Mouse (Mus musculus) kidney, postnatal 0 days (tissue): ENCODE measurements at regions not wholly inside any gene's neighbourhood (a gene's known extent, or its start where the extent isn't known, plus 50 kb on each side); places are given as distances from the start of the nearest gene placed in this dataset.

Experiments
- ATAC-seq: fragments of 200-750 bp; cut with Nextera tagmentation; replicated peaks from 2 replicates; pipeline ENCODE4 v1.8.0; 2017; ENCODE audit warnings: low read depth, moderate number of reproducible peaks, moderate TSS enrichment, moderate library complexity; ENCODE audit not compliant: low FRiP score
- DNase-seq: peaks from one replicate; pipeline ENCODE4 v3.0.0-alpha.2; 2016; ENCODE audit warnings: low spot score
- H3K27ac ChIP-seq: fragments of 300-500 bp; sonication (generic); 2 replicates; pipeline ENCODE4 v1.5.1; 2014; ENCODE audit warnings: mild to moderate bottlenecking
- H3K27me3 ChIP-seq: fragments of 300-500 bp; sonication (generic); 2 replicates; pipeline ENCODE4 v1.6.1; 2014; ENCODE audit warnings: low read length, mixed read lengths; ENCODE audit not compliant: insufficient read depth
- H3K36me3 ChIP-seq: fragments of 300-500 bp; sonication (generic); 2 replicates; pipeline ENCODE4 v1.6.1; 2014; ENCODE audit warnings: low read length, mixed read lengths; ENCODE audit not compliant: insufficient read depth
- H3K4me1 ChIP-seq: fragments of 300-500 bp; sonication (generic); replicated peaks from 2 replicates; pipeline ENCODE4 v1.6.1; 2014; ENCODE audit warnings: antibody characterized with exemption, low read length, mixed read lengths; ENCODE audit not compliant: insufficient read depth
- H3K4me2 ChIP-seq: fragments of 300-500 bp; sonication (generic); 2 replicates; pipeline ENCODE4 v1.6.1; 2014; ENCODE audit warnings: mild to moderate bottlenecking, low read length, moderate library complexity, mixed read lengths
- H3K4me3 ChIP-seq: fragments of 300-500 bp; sonication (generic); replicated peaks from 2 replicates; pipeline ENCODE4 v1.5.1; 2014; ENCODE audit warnings: low read depth, low read length
- H3K9ac ChIP-seq: fragments of 300-500 bp; sonication (generic); 2 replicates; pipeline ENCODE4 v1.6.1; 2014; ENCODE audit warnings: low read depth, low read length
- H3K9me3 ChIP-seq: fragments of 300-500 bp; sonication (generic); replicated peaks from 2 replicates; pipeline ENCODE4 v1.6.1; 2016; ENCODE audit warnings: low read length, inconsistent platforms, mixed read lengths
- CTCF ChIP-seq: IDR thresholded peaks from 2 replicates; pipeline ENCODE4 v1.5.1; 2016; ENCODE audit warnings: antibody characterized with exemption, low read depth, mild to moderate bottlenecking, moderate library complexity
- WGBS: fragments of 180-500 bp; shearing (Covaris S2); extraction: QIAGEN DNeasy Blood & Tissue Kit; methylation state at CpG from one replicate; pipeline ENCODE4 v1.1.7; 2014; 5-methylcytosine and 5-hydroxymethylcytosine counted together

GRCm38 (mm10) chr3:136611682-136612081, 58.2 kb upstream of the Ppp3ca start:
- Histone ChIP-seq H3K4me3 (no peak overlapping the region), H3K4me2 (no peak overlapping the region), H3K27me3 (no peaks in the 10 kb centered on the region), H3K36me3 (no peaks in the 10 kb centered on the region), H3K9me3 (no peaks in the 10 kb centered on the region), H3K4me1 (peaks cover 9% of the 10 kb centered on the region), H3K27ac (no peak overlapping the region), H3K9ac (no peak overlapping the region)
- DNase-seq (peak; percentile 10), ATAC-seq (no peak)
- TF ChIP-seq CTCF: no peak
- WGBS: 78% methylated on average over 4 of the region's 4 CpGs

- TF ChIP-seq CTCF: no peak
These were observed 59.4 kb upstream of the Ppp3ca start for GRCm38 (mm10) chr3:136610556-136610924.

GRCm38 (mm10) chr3:136609855-136610555, 59.9 kb upstream of the Ppp3ca start:
- Histone ChIP-seq H3K36me3 (no peaks in the 10 kb centered on the region), H3K4me2 (0 out of 2 replicates have a peak overlapping the region, but pooled peaks have one; percentile 4), H3K27me3 (no peaks in the 10 kb centered on the region), H3K9me3 (no peaks in the 10 kb centered on the region), H3K4me1 (peaks cover 9% of the 10 kb centered on the region), H3K9ac (no peak overlapping the region), H3K27ac (peak overlapping the region; percentile 10; the same call in 1 of the 2 replicates), H3K4me3 (no peak overlapping the region)
- ATAC-seq (peak; percentile 66; the same call in 1 of the 2 replicates), DNase-seq (peak; percentile 92)
- no peak for TF ChIP-seq CTCF
- WGBS: 10% methylated on average over 6 of the region's 6 CpGs

More at GRCm38 (mm10) chr3:136610556-136610924, 59.4 kb upstream of the Ppp3ca start:
- Histone ChIP-seq H3K27ac (no peak overlapping the region), H3K4me2 (no peak overlapping the region), H3K4me3 (no peak overlapping the region), H3K4me1 (peaks cover 9% of the 10 kb centered on the region), H3K9ac (no peak overlapping the region), H3K27me3 (no peaks in the 10 kb centered on the region), H3K36me3 (no peaks in the 10 kb centered on the region), H3K9me3 (no peaks in the 10 kb centered on the region)
- ATAC-seq: no peak
- 21% methylated on average over 5 of the region's 5 CpGs for WGBS
- DNase-seq: no peak

GRCm38 (mm10) chr3:136601706-136602105, 68.2 kb upstream of the Ppp3ca start:
- H3K36me3 ChIP-seq: no peaks in the 10 kb centered on the region
- H3K9ac ChIP-seq: no peak overlapping the region
- ATAC-seq: no peak
- no peak overlapping the region for H3K27ac ChIP-seq
- no peaks in the 10 kb centered on the region for H3K27me3 ChIP-seq
- TF ChIP-seq CTCF: no peak
- DNase-seq: no peak
- H3K9me3 ChIP-seq: no peaks in the 10 kb centered on the region
- H3K4me3 ChIP-seq: no peak overlapping the region
- no peak overlapping the region for H3K4me2 ChIP-seq
- 75% methylated on average over 1 of the region's 1 CpGs for WGBS
- no peaks in the 10 kb centered on the region for H3K4me1 ChIP-seq

GRCm38 (mm10) chr3:136583937-136584336, 86.0 kb upstream of the Ppp3ca start:
- no peaks in the 10 kb centered on the region for H3K36me3 ChIP-seq
- 84% methylated on average over 1 of the region's 1 CpGs for WGBS
- no peak for TF ChIP-seq CTCF
- no peak for DNase-seq
- H3K27ac ChIP-seq: no peak overlapping the region
- no peak overlapping the region for H3K4me3 ChIP-seq
- H3K4me2 ChIP-seq: no peak overlapping the region
- H3K9ac ChIP-seq: no peak overlapping the region
- no peak for ATAC-seq
- no peaks in the 10 kb centered on the region for H3K9me3 ChIP-seq
- H3K27me3 ChIP-seq: no peaks in the 10 kb centered on the region
- no peaks in the 10 kb centered on the region for H3K4me1 ChIP-seq

GRCm38 (mm10) chr3:136578016-136578415, 91.9 kb upstream of the Ppp3ca start:
- Histone ChIP-seq H3K9me3 (no peaks in the 10 kb centered on the region), H3K9ac (no peak overlapping the region), H3K4me1 (no peaks in the 10 kb centered on the region), H3K27me3 (no peaks in the 10 kb centered on the region), H3K4me2 (no peak overlapping the region), H3K36me3 (no peaks in the 10 kb centered on the region), H3K4me3 (no peak overlapping the region), H3K27ac (no peak overlapping the region)
- DNase-seq (no peak), ATAC-seq (no peak)
- TF ChIP-seq CTCF: no peak
- WGBS: 76% methylated on average over 3 of the region's 3 CpGs

GRCm38 (mm10) chr3:136570517-136570916, 99.4 kb upstream of the Ppp3ca start:
- DNase-seq (no peak), ATAC-seq (no peak)
- Histone ChIP-seq H3K27me3 (no peaks in the 10 kb centered on the region), H3K9me3 (no peaks in the 10 kb centered on the region), H3K4me2 (no peak overlapping the region), H3K9ac (no peak overlapping the region), H3K4me3 (no peak overlapping the region), H3K4me1 (no peaks in the 10 kb centered on the region), H3K27ac (no peak overlapping the region), H3K36me3 (no peaks in the 10 kb centered on the region)
- no peak for TF ChIP-seq CTCF
- WGBS: 46% methylated on average over 1 of the region's 1 CpGs
